Mouse (Mus musculus) hindbrain, embryonic 11.5 days (tissue): ENCODE results near the gene Lmod2. TPM values are rescaled to one million over a fixed set of nuclear protein-coding genes. Genes with fewer than 3 reads are reported as not detected.

Source experiments
- ATAC-seq: fragments of 200-750 bp; cut with Nextera tagmentation; 2 replicates; pipeline ENCODE4 v1.8.0; 2017; ENCODE audit warnings: mild to moderate bottlenecking, moderate TSS enrichment, moderate library complexity; ENCODE audit not compliant: low FRiP score
- DNase-seq: peaks from one replicate; pipeline ENCODE4 v3.0.0-alpha.2; 2015; ENCODE audit warnings: low spot score
- H3K27ac ChIP-seq: fragments of 300-500 bp; sonication (generic); 2 replicates; pipeline ENCODE4 v1.5.1; 2014; ENCODE audit warnings: mild to moderate bottlenecking, low read depth, low read length
- H3K27me3 ChIP-seq: fragments of 300-500 bp; sonication (generic); 2 replicates; pipeline ENCODE4 v1.6.1; 2014; ENCODE audit warnings: mild to moderate bottlenecking, low read length, moderate library complexity, mixed read lengths; ENCODE audit not compliant: control insufficient read depth, insufficient read depth
- H3K36me3 ChIP-seq: fragments of 300-500 bp; sonication (generic); 2 replicates; pipeline ENCODE4 v1.6.1; 2014; ENCODE audit warnings: mild to moderate bottlenecking, low read length, moderate library complexity, mixed read lengths; ENCODE audit not compliant: control insufficient read depth, insufficient read depth
- H3K4me1 ChIP-seq: fragments of 300-500 bp; sonication (generic); replicated peaks from 2 replicates; pipeline ENCODE4 v1.6.1; 2014; ENCODE audit warnings: low read length, mixed read lengths; ENCODE audit not compliant: control insufficient read depth, insufficient read depth
- H3K4me2 ChIP-seq: fragments of 300-500 bp; sonication (generic); replicated peaks from 2 replicates; pipeline ENCODE4 v1.6.1; 2014; ENCODE audit warnings: mild to moderate bottlenecking, low read depth, low read length
- H3K4me3 ChIP-seq: fragments of 300-500 bp; sonication (generic); 2 replicates; pipeline ENCODE4 v1.5.1; 2014; ENCODE audit warnings: low read depth, low read length
- H3K9ac ChIP-seq: fragments of 300-500 bp; sonication (generic); 2 replicates; pipeline ENCODE4 v1.6.1; 2014; ENCODE audit warnings: low read depth, low read length
- H3K9me3 ChIP-seq: fragments of 300-500 bp; sonication (generic); 2 replicates; pipeline ENCODE4 v1.6.1; 2016; ENCODE audit warnings: low read length; ENCODE audit not compliant: control insufficient read depth
- WGBS: fragments of 180-500 bp; shearing (Covaris S2); extraction: QIAGEN DNeasy Blood & Tissue Kit; methylation state at CpG from one replicate; pipeline ENCODE4 v1.1.7; 2014; 5-methylcytosine and 5-hydroxymethylcytosine counted together
- polyA plus RNA-seq: library from polyadenylated mRNA; unstranded; fragments of >200 nt; fragmentation: Nextera tagmentation; extraction: Ambion mirVana; gene quantifications from 2 replicates; pipeline ENCODE4 v1.2.1, GENCODE M21; 2014

The Lmod2 gene
- polyA plus RNA-seq, 1 experiment from 2014 or later, result not detected

- H3K9ac ChIP-seq, result no peak overlapping the region
These were observed 1.6 kb downstream of the Lmod2 start for GRCm38 (mm10) chr6:24599179-24599578.

DNA sequence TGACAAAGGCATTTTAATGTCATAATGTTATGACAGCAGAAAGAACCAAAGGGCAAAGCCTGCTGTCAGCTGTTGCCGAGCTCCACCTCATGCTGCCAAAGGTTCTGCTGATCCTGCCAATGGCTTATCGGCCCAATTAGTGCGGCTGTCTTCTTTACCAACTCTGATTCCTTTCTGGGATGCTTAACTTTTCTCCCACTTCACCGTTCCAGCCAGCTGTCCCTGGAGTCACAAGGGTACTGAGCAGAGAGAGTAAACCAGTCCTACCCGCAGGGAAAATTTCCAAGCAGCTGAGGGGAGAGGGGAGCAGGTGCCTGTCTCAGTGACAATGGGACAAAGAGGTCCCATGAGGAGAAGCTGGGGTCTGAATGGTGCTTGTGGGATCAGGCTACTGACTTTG, 2.1 kb downstream of the Lmod2 start:
- WGBS, result 74% methylated on average over 5 of the region's 5 CpGs
- Histone ChIP-seq H3K9ac (no peak overlapping the region), H3K36me3 (no peaks in the 10 kb centered on the region), H3K4me2 (no peak overlapping the region), H3K9me3 (no peaks in the 10 kb centered on the region), H3K4me3 (no peak overlapping the region), H3K27me3 (no peaks in the 10 kb centered on the region), H3K27ac (no peak overlapping the region), H3K4me1 (no peaks in the 10 kb centered on the region)
- no peak for ATAC-seq
- DNase-seq, result no peak

More at GRCm38 (mm10) chr6:24599179-24599578, 1.6 kb downstream of the Lmod2 start:
- no peak overlapping the region for H3K4me2 ChIP-seq
- no peak overlapping the region for H3K27ac ChIP-seq
- no peaks in the 10 kb centered on the region for H3K4me1 ChIP-seq
- no peaks in the 10 kb centered on the region for H3K36me3 ChIP-seq
- H3K4me3 ChIP-seq, result no peak overlapping the region
- no peaks in the 10 kb centered on the region for H3K27me3 ChIP-seq
- no peak for ATAC-seq
- 93% methylated on average over 6 of the region's 6 CpGs for WGBS
- DNase-seq, result no peak
- H3K9me3 ChIP-seq, result no peaks in the 10 kb centered on the region

- ATAC-seq, result no peak
- no peaks in the 10 kb centered on the region for H3K27me3 ChIP-seq
- WGBS, result 86% methylated on average over 6 of the region's 6 CpGs
These were observed 2.6 kb downstream of the Lmod2 start for GRCm38 (mm10) chr6:24600134-24600533.

DNA sequence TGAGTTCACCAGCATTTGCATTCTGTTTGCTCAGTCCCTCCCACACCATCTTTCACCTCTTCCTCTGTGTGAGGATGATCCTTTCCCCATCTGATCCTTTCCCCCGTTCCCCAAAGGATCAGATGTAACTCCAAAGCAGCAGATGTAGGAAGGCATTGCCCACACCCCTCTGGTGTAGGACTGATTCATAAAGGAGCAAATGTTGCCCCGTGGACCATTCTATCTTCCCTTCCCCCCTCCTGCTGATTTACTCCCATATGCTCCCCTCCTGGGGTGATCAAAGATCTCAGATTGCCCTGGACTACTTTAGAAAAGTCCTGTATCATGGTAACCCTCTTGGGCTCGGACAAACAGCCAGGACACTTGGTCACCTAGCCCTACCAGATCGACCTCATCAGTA, 3.2 kb downstream of the Lmod2 start:
- no peak for DNase-seq
- Histone ChIP-seq H3K9ac (no peak overlapping the region), H3K36me3 (no peaks in the 10 kb centered on the region), H3K4me2 (no peak overlapping the region), H3K4me1 (no peaks in the 10 kb centered on the region), H3K4me3 (no peak overlapping the region), H3K27ac (no peak overlapping the region), H3K27me3 (no peaks in the 10 kb centered on the region), H3K9me3 (no peaks in the 10 kb centered on the region)
- ATAC-seq, result no peak
- 68% methylated on average over 4 of the region's 4 CpGs for WGBS

More at GRCm38 (mm10) chr6:24600134-24600533, 2.6 kb downstream of the Lmod2 start:
- Histone ChIP-seq H3K4me1 (no peaks in the 10 kb centered on the region), H3K4me3 (no peak overlapping the region), H3K36me3 (no peaks in the 10 kb centered on the region), H3K9me3 (no peaks in the 10 kb centered on the region), H3K27ac (no peak overlapping the region), H3K9ac (no peak overlapping the region), H3K4me2 (no peak overlapping the region)
- DNase-seq, result no peak

GRCm38 (mm10) chr6:24601668-24602067, 4.1 kb downstream of the Lmod2 start:
- no peaks in the 10 kb centered on the region for H3K9me3 ChIP-seq
- H3K27me3 ChIP-seq, result no peaks in the 10 kb centered on the region
- WGBS, result 44% methylated on average over 1 of the region's 1 CpGs
- no peak overlapping the region for H3K4me2 ChIP-seq
- DNase-seq, result no peak
- no peak overlapping the region for H3K4me3 ChIP-seq
- no peaks in the 10 kb centered on the region for H3K4me1 ChIP-seq
- H3K9ac ChIP-seq, result no peak overlapping the region
- no peaks in the 10 kb centered on the region for H3K36me3 ChIP-seq
- no peak for ATAC-seq
- H3K27ac ChIP-seq, result no peak overlapping the region

- WGBS, result 86% methylated on average over 3 of the region's 3 CpGs
- Histone ChIP-seq H3K4me3 (no peak overlapping the region), H3K4me1 (no peaks in the 10 kb centered on the region), H3K9ac (no peak overlapping the region), H3K4me2 (no peak overlapping the region), H3K27ac (no peak overlapping the region), H3K27me3 (no peaks in the 10 kb centered on the region), H3K9me3 (no peaks in the 10 kb centered on the region), H3K36me3 (no peaks in the 10 kb centered on the region)
- ATAC-seq (no peak), DNase-seq (no peak)
These were observed 4.8 kb downstream of the Lmod2 start for GRCm38 (mm10) chr6:24602351-24602750.

GRCm38 (mm10) chr6:24602993-24603392, 5.4 kb downstream of the Lmod2 start:
- Histone ChIP-seq H3K27me3 (no peaks in the 10 kb centered on the region), H3K36me3 (no peaks in the 10 kb centered on the region), H3K4me3 (no peak overlapping the region), H3K9ac (no peak overlapping the region), H3K4me2 (no peak overlapping the region), H3K9me3 (no peaks in the 10 kb centered on the region), H3K27ac (no peak overlapping the region), H3K4me1 (no peaks in the 10 kb centered on the region)
- WGBS, result 83% methylated on average over 5 of the region's 5 CpGs
- ATAC-seq (no peak), DNase-seq (no peak)

DNA sequence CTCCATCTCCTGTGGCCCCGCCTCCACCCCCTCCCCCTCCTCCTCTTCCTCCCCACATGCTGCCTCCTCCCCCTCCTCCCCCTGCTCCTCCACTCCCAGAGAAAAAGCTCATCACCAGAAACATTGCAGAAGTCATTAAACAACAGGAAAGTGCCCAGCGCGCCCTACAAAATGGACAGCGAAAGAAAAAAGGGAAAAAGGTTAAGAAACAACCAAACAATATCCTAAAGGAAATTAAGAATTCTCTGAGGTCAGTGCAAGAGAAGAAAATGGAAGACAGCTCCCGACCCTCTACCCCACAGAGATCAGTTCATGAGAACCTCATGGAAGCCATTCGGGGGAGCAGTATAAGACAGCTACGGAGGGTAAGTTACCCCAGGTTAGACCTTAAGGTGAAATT, 6.7 kb downstream of the Lmod2 start:
- no peak for DNase-seq
- Histone ChIP-seq H3K27me3 (no peaks in the 10 kb centered on the region), H3K4me3 (no peak overlapping the region), H3K4me2 (no peak overlapping the region), H3K9me3 (no peaks in the 10 kb centered on the region), H3K36me3 (no peaks in the 10 kb centered on the region), H3K9ac (no peak overlapping the region), H3K4me1 (no peaks in the 10 kb centered on the region), H3K27ac (no peak overlapping the region)
- 90% methylated on average over 7 of the region's 7 CpGs for WGBS
- no peak for ATAC-seq

GRCm38 (mm10) chr6:24605631-24606030, 8.1 kb downstream of the Lmod2 start:
- WGBS, result 92% methylated on average over 8 of the region's 8 CpGs
- no peak overlapping the region for H3K27ac ChIP-seq
- H3K9me3 ChIP-seq, result no peaks in the 10 kb centered on the region
- no peak overlapping the region for H3K4me2 ChIP-seq
- no peaks in the 10 kb centered on the region for H3K36me3 ChIP-seq
- H3K4me1 ChIP-seq, result no peaks in the 10 kb centered on the region
- no peak overlapping the region for H3K9ac ChIP-seq
- DNase-seq (no peak), ATAC-seq (no peak)
- no peak overlapping the region for H3K4me3 ChIP-seq
- no peaks in the 10 kb centered on the region for H3K27me3 ChIP-seq
